Mouse (Mus musculus): ENCODE results near the gene Unc5c. TPM values are rescaled to one million over a fixed set of nuclear protein-coding genes. Genes with fewer than 3 reads are reported as not detected.
A peak's percentile ranks its signal among the peaks of the same experiment; 100 is the strongest.

The Unc5c gene
- total and polyA plus RNA-seq, 2 experiments from 2014 or later = 29.2 to 106 TPM

- peak; percentile 55 for DNase-seq (ENCODE audit: low spot score)
- no peak overlapping the region for H3K27ac ChIP-seq
- WGBS = 28% methylated on average over 2 of the region's 2 CpGs
These were observed 346.3 kb downstream of the Unc5c start for GRCm38 (mm10) chr3:141811348-141811747.

DNA sequence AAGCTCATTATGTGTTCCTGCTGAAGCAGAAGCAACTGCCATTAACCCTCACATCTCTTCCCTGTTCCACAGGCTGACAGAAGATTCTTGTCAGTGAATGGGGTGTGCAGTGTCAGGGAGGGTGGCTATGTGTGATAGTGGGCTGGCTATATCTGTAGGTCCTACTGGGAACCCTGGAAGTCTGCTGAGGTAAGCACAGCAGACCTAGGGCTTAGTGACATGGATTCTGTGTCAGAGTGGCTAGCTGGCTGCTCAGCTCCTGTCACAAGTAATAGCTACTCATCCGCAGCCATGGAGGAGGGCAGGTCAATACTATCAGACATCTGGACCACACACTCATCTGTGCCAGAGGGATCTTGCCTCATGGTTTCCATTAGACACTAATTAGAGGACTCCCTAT is 349.8 kb downstream of the Unc5c start:
- ATAC-seq = no peak
- Histone ChIP-seq H3K36me3 (ENCODE audit: insufficient read depth, low read length) (peaks cover 3% of the 10 kb centered on the region; the same call in 1 of the 2 replicates), H3K9me3 (ENCODE audit: low read length) (no peaks in the 10 kb centered on the region), H3K4me2 (ENCODE audit: low read depth, low read length) (no peak overlapping the region), H3K9ac (replicated peaks; ENCODE audit: low read length) (no peak overlapping the region), H3K4me3 (ENCODE audit: low read length) (no peak overlapping the region), H3K4me1 (ENCODE audit: insufficient read depth, low read length) (peaks cover 2% of the 10 kb centered on the region; the same call in 1 of the 2 replicates), H3K27me3 (ENCODE audit: insufficient read depth, low read length) (no peaks in the 10 kb centered on the region), H3K27ac (no peak overlapping the region)
- DNase-seq (ENCODE audit: low spot score) = no peak
- no peak for TF ChIP-seq CTCF (IDR thresholded peaks at IDR 0.05; ENCODE audit: low read depth)
- 52% methylated on average over 1 of the region's 1 CpGs for WGBS

More at GRCm38 (mm10) chr3:141811348-141811747, 346.3 kb downstream of the Unc5c start:
- H3K4me1 ChIP-seq (ENCODE audit: insufficient read depth, low read length) = no peaks in the 10 kb centered on the region
- no peak overlapping the region for H3K4me2 ChIP-seq (ENCODE audit: low read depth, low read length)
- TF ChIP-seq CTCF (IDR thresholded peaks at IDR 0.05; ENCODE audit: low read depth) = no peak
- H3K36me3 ChIP-seq (ENCODE audit: insufficient read depth, low read length) = no peaks in the 10 kb centered on the region
- H3K4me3 ChIP-seq (ENCODE audit: low read length) = no peak overlapping the region
- H3K27me3 ChIP-seq (ENCODE audit: insufficient read depth, low read length) = no peaks in the 10 kb centered on the region
- H3K9ac ChIP-seq (replicated peaks; ENCODE audit: low read length) = no peak overlapping the region
- ATAC-seq = peak; percentile 46; the same call in 1 of the 2 replicates
- no peaks in the 10 kb centered on the region for H3K9me3 ChIP-seq (ENCODE audit: low read length)

DNA sequence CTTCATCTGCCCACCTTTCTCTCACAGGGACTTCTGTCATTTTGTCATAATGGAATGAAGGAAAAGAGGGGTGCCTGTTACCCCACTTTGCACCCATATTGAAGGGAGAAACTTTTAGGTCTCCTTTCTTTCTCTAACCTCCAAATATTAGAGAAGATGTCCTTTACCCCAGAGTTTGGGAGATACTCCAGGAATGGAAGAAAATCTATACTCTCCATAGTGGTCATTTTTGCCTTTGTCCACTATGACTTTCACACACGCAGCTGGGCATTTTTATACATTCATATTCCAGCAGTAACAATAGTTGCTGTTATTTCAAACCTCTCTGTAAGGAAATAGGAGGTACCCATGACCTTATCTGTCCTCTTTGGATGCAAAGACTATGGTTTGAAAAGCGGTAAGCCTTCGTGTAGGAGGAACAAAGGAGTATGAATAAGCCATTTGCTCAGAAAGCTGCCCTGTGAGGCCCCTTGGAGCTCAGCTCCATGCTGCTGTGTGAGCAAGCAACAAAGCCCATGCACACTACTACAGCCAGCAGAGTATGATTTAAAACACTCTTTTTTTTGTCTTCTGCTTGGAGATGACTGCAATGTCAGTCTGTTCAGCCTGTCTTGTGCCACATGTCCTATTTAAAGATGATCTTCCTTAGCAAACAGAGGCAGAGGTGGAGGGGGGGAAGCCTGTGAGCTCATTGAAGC is 353.7 kb downstream of the Unc5c start:
- Histone ChIP-seq H3K9ac (replicated peaks; ENCODE audit: low read length) (no peak overlapping the region), H3K9me3 (ENCODE audit: low read length) (no peaks in the 10 kb centered on the region), H3K27ac (peak overlapping the region; percentile 69; the same call in 1 of the 2 replicates), H3K27me3 (ENCODE audit: insufficient read depth, low read length) (no peaks in the 10 kb centered on the region), H3K4me3 (ENCODE audit: low read length) (no peak overlapping the region), H3K36me3 (ENCODE audit: insufficient read depth, low read length) (peaks cover 3% of the 10 kb centered on the region; the same call in 1 of the 2 replicates), H3K4me1 (ENCODE audit: insufficient read depth, low read length) (peaks cover 3% of the 10 kb centered on the region; the same call in 1 of the 2 replicates), H3K4me2 (ENCODE audit: low read depth, low read length) (peak overlapping the region; percentile 34; the same call in 1 of the 2 replicates)
- WGBS = 8% methylated on average over 3 of the region's 3 CpGs
- peak; percentile 39 for ATAC-seq
- TF ChIP-seq CTCF (IDR thresholded peaks at IDR 0.05; ENCODE audit: low read depth) = no peak
- no peak for DNase-seq (ENCODE audit: low spot score)

- TF ChIP-seq CTCF (IDR thresholded peaks at IDR 0.05; ENCODE audit: low read depth) = peak; percentile 43; the same call in 1 of the 2 replicates
- H3K4me1 ChIP-seq (ENCODE audit: insufficient read depth, low read length) = peaks cover 3% of the 10 kb centered on the region; the same call in 1 of the 2 replicates
- WGBS = 11% methylated on average over 13 of the region's 13 CpGs
- H3K9me3 ChIP-seq (ENCODE audit: low read length) = no peaks in the 10 kb centered on the region
- no peak overlapping the region for H3K4me3 ChIP-seq (ENCODE audit: low read length)
- DNase-seq (ENCODE audit: low spot score) (peak; percentile 71), ATAC-seq (peak; percentile 91)
- no peak overlapping the region; the same call in 1 of the 2 replicates for H3K9ac ChIP-seq (replicated peaks; ENCODE audit: low read length)
- no peaks in the 10 kb centered on the region for H3K27me3 ChIP-seq (ENCODE audit: insufficient read depth, low read length)
- H3K4me2 ChIP-seq (ENCODE audit: low read depth, low read length) = peak overlapping the region; percentile 34
- H3K27ac ChIP-seq = peak overlapping the region; percentile 69; the same call in 1 of the 2 replicates
- peaks cover 3% of the 10 kb centered on the region; the same call in 1 of the 2 replicates for H3K36me3 ChIP-seq (ENCODE audit: insufficient read depth, low read length)
These were observed 354.4 kb downstream of the Unc5c start for GRCm38 (mm10) chr3:141819331-141819941.

DNA sequence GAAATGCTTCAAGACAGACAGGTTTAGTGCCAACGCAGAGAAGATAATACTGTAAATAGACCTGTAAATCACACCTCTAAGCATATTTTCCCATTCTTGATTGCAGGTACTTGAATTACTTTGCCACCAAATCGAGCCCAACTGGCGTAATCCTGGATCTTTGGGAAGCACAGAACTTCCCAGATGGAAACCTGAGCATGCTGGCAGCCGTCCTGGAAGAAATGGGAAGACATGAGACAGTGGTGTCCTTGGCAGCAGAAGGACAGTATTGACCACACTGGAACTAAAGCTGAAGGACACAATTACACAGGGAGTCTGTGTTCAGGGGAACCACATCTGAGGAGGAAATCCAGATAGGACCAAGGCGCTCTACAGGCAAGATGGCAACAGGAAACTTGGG is 363.3 kb downstream of the Unc5c start:
- Histone ChIP-seq H3K36me3 (ENCODE audit: insufficient read depth, low read length) (peaks cover 8% of the 10 kb centered on the region; the same call in 1 of the 2 replicates), H3K9me3 (ENCODE audit: low read length) (no peaks in the 10 kb centered on the region), H3K4me3 (ENCODE audit: low read length) (no peak overlapping the region), H3K27ac (no peak overlapping the region), H3K9ac (replicated peaks; ENCODE audit: low read length) (no peak overlapping the region), H3K27me3 (ENCODE audit: insufficient read depth, low read length) (no peaks in the 10 kb centered on the region), H3K4me1 (ENCODE audit: insufficient read depth, low read length) (no peaks in the 10 kb centered on the region), H3K4me2 (ENCODE audit: low read depth, low read length) (no peak overlapping the region)
- WGBS = 83% methylated on average over 5 of the region's 5 CpGs
- no peak for DNase-seq (ENCODE audit: low spot score)
- no peak for TF ChIP-seq CTCF (IDR thresholded peaks at IDR 0.05; ENCODE audit: low read depth)
- no peak for ATAC-seq

DNA sequence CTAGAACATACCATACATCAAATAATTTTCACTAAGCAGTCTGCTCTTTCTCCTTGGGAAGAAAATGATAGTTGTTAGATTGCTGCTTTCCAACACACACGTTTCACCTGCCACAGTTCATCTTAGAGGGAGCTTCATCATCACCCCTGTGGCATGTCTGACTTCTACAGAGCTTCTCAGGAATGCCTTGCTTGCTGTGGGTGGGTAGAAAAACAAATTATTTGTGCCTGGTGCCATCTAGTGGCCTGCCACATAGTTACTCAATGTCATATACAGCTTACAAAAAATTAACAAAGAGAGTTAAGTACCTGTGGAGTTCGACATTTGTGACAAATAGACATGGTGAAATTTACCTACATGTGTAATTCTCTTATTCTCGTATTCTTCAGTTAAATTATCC is 366.1 kb downstream of the Unc5c start:
- Histone ChIP-seq H3K9me3 (ENCODE audit: low read length) (no peaks in the 10 kb centered on the region), H3K27ac (no peak overlapping the region), H3K36me3 (ENCODE audit: insufficient read depth, low read length) (peaks cover 8% of the 10 kb centered on the region; the same call in 1 of the 2 replicates), H3K4me2 (ENCODE audit: low read depth, low read length) (no peak overlapping the region), H3K4me1 (ENCODE audit: insufficient read depth, low read length) (no peaks in the 10 kb centered on the region), H3K4me3 (ENCODE audit: low read length) (no peak overlapping the region), H3K27me3 (ENCODE audit: insufficient read depth, low read length) (no peaks in the 10 kb centered on the region), H3K9ac (replicated peaks; ENCODE audit: low read length) (no peak overlapping the region)
- ATAC-seq (peak; percentile 83), DNase-seq (ENCODE audit: low spot score) (peak; percentile 84)
- 22% methylated on average over 3 of the region's 3 CpGs for WGBS
- peak; percentile 83 for TF ChIP-seq CTCF (IDR thresholded peaks at IDR 0.05; ENCODE audit: low read depth)
